Mouse (Mus musculus): ENCODE measurements around the gene Snap91. TPM values are rescaled to one million over a fixed set of nuclear protein-coding genes. Genes with fewer than 3 reads are reported as not detected.

Gene Snap91
- polyA plus RNA-seq (2012; rRNA removed): 200 and 202 TPM in 2 replicates

DNA sequence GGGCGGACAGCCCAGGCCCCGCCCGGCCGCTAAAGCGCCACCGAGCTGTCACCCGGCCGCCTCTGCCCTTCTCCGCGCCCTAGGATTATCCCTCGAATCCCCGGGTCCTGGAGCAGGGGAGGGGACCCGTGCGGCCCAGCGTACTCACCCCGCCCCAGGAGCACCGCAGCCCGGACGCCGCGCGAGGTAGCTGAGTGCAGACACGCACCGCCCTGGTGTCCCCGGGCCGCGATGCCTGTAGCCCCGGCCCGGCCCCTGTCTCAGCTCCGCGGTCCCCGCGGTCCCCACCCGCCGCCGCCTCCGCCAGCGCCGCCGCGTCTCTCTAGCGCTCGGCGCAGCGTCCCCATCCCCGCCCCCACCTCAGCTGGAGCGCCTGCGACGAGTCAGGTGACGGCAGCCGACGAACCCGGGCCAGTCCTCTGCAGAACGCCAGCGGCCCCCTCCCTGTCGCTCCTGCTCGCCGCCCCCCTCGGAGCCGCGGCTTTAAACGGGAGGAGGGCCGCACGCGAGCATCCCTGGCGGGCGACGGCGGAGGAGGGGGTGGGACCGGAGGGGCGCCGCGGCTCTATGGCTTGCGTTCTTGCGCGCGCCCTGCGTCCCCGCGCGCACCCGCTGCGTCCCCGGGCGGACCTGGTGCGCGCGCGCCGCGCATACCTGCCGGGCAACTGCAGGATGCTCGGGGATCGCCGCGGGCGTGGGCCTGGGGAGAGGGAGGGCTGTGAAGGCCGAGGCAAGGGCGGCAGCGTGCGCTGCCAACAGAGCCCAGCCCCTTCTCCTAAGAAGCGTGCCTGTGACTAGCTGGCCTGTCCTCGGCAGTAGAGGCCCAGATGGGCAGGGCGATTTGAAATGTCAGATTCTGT, at the start of gene Snap91:
Gene Snap91 (minus strand): TSS at position 542 of the 860 bp plus-strand sequence.
- no peaks in the 10 kb centered on the region; the same call in 1 of the 2 replicates for H3K4me1 ChIP-seq (ENCODE audit: control insufficient read depth, insufficient read depth, low read length)
- peak within 1 kb of the TSS; percentile 96 for H3K4me3 ChIP-seq (ENCODE audit: insufficient read depth, low read length)
- TF ChIP-seq POLR2A (IDR thresholded peaks at IDR 0.05; ENCODE audit: extremely low read depth, insufficient read depth, low read length): no peak
- TF ChIP-seq CTCF (IDR thresholded peaks at IDR 0.05; ENCODE audit: extremely low read depth, insufficient read depth, low read length): no peak
- peak within 1 kb of the TSS; percentile 99 for H3K27ac ChIP-seq (ENCODE audit: insufficient read depth, low read length)

DNA sequence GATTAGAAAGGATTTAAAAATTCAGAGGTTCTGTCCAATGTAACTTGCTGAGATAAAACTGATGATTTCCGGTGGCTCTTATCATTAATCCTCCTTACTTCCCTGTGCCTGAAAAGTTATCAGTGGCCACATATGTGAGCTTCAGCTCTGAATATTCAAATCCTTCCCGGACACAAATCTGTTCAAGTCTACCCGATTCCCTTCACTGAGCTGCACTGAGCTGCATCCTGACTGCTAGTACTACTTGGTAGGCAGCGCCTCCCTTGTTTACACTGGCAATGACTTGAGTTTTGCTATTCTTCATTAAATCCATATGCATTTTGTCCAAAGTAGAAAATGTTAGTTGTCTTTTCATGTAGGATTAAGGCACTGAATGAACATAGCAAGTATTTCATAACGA, 46.1 kb upstream of the Snap91 start:
- Histone ChIP-seq H3K4me3 (ENCODE audit: insufficient read depth, low read length) (no peak overlapping the region), H3K27ac (ENCODE audit: insufficient read depth, low read length) (no peak overlapping the region), H3K4me1 (ENCODE audit: control insufficient read depth, insufficient read depth, low read length) (no peaks in the 10 kb centered on the region)
- TF ChIP-seq CTCF (IDR thresholded peaks at IDR 0.05; ENCODE audit: extremely low read depth, insufficient read depth, low read length): no peak
- no peak for TF ChIP-seq POLR2A (IDR thresholded peaks at IDR 0.05; ENCODE audit: extremely low read depth, insufficient read depth, low read length)

DNA sequence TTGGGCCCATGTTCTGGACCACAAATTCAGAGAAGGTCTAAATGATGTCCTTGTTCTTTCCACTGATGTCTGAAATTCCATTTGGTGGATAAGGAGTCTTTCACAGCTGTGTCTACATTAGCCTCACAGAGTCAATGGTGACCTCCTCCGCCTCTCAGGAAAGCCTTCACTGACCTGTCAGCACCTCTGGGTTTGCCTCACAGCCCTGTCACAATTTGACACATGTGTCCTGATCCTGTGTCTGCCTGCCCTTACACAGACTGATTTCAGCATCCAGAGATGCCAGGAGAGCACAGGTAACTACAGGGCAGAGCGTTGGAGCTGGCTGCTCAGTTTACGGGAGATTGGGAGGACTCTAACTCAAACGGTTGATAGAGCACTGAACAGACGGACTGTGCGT, 45.2 kb upstream of the Snap91 start:
- H3K4me1 ChIP-seq (ENCODE audit: control insufficient read depth, insufficient read depth, low read length): no peaks in the 10 kb centered on the region
- H3K27ac ChIP-seq (ENCODE audit: insufficient read depth, low read length): no peak overlapping the region
- no peak overlapping the region for H3K4me3 ChIP-seq (ENCODE audit: insufficient read depth, low read length)
- no peak for TF ChIP-seq CTCF (IDR thresholded peaks at IDR 0.05; ENCODE audit: extremely low read depth, insufficient read depth, low read length)
- TF ChIP-seq POLR2A (IDR thresholded peaks at IDR 0.05; ENCODE audit: extremely low read depth, insufficient read depth, low read length): no peak

DNA sequence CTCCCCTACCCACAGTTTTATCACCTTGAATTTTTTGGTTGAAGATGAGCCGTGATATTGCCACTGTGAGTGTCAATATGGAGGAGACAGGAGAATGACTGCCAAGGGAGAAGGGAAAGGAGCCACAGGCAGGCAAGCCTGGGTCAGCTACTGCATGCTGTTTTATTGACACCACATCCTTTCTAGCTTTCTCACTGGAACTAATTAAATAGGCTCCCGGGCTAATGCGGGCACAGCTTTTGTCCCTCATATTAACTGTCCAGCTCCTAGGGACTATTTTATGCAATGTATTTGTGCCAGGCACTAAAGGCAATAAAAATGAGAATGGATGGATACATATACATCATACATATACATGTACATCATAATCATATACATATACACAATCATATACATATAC, 42.0 kb upstream of the Snap91 start:
- Histone ChIP-seq H3K27ac (ENCODE audit: insufficient read depth, low read length) (no peak overlapping the region), H3K4me1 (ENCODE audit: control insufficient read depth, insufficient read depth, low read length) (no peaks in the 10 kb centered on the region), H3K4me3 (ENCODE audit: insufficient read depth, low read length) (no peak overlapping the region)
- TF ChIP-seq POLR2A (IDR thresholded peaks at IDR 0.05; ENCODE audit: extremely low read depth, insufficient read depth, low read length) (no peak), CTCF (IDR thresholded peaks at IDR 0.05; ENCODE audit: extremely low read depth, insufficient read depth, low read length) (no peak)

DNA sequence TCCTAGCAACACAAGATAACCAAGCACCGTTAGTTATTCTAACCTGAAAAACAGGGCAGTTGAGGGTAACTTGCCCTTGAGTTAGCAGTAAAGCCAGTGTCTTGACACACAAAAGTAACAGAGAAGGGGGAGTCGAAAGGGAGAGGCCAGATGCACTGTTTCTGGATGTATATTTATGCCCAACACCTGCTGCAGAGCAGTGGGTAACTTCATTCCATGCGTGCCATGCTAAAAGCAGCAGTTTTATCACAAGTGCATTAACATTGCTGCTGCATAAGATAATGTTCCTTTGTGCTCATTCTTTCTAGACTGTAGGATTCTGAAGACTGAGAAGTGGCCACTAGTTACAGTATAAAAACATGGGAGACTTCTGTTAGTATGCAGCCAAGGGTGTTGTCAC, 36.1 kb upstream of the Snap91 start:
- Histone ChIP-seq H3K4me3 (ENCODE audit: insufficient read depth, low read length) (no peak overlapping the region), H3K27ac (ENCODE audit: insufficient read depth, low read length) (no peak overlapping the region), H3K4me1 (ENCODE audit: control insufficient read depth, insufficient read depth, low read length) (no peaks in the 10 kb centered on the region)
- no peak for TF ChIP-seq CTCF (IDR thresholded peaks at IDR 0.05; ENCODE audit: extremely low read depth, insufficient read depth, low read length)
- TF ChIP-seq POLR2A (IDR thresholded peaks at IDR 0.05; ENCODE audit: extremely low read depth, insufficient read depth, low read length): no peak

DNA sequence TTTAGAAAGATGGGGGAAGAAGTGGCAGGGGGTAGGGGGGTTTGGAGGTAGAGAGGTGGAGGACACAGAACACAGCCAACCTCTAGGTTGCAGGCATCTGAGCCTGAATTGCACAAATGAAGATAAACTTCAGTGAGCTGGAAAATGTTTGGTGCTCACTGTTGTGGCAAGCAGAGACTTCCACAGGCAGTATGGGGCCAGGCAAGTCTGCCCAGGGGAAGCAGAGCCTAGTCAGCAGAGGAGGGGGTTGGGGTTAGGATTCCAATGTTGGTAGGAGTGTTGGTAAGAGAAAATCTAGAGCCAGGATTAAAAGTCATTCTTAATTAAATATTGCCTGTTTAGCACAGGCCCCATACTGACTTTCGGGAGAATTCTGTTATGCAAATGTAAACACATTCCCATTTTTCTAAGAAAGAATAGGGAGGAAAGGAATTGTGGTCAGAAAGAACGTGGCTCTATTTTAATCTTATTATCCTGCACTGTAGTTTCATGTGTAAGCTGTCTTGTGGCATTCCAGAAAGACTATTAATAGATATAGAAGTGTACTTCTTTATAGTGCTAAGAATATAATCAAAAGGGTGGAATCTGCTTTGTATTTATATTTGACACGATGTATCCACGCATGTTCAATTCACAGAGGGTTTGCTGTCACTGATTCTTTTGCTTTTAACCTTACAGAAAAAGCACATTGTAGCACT, 19.2 kb upstream of the Snap91 start:
- TF ChIP-seq POLR2A (IDR thresholded peaks at IDR 0.05; ENCODE audit: extremely low read depth, insufficient read depth, low read length) (no peak), CTCF (IDR thresholded peaks at IDR 0.05; ENCODE audit: extremely low read depth, insufficient read depth, low read length) (no peak)
- Histone ChIP-seq H3K27ac (ENCODE audit: insufficient read depth, low read length) (no peak overlapping the region), H3K4me1 (ENCODE audit: control insufficient read depth, insufficient read depth, low read length) (no peaks in the 10 kb centered on the region), H3K4me3 (ENCODE audit: insufficient read depth, low read length) (no peak overlapping the region)

DNA sequence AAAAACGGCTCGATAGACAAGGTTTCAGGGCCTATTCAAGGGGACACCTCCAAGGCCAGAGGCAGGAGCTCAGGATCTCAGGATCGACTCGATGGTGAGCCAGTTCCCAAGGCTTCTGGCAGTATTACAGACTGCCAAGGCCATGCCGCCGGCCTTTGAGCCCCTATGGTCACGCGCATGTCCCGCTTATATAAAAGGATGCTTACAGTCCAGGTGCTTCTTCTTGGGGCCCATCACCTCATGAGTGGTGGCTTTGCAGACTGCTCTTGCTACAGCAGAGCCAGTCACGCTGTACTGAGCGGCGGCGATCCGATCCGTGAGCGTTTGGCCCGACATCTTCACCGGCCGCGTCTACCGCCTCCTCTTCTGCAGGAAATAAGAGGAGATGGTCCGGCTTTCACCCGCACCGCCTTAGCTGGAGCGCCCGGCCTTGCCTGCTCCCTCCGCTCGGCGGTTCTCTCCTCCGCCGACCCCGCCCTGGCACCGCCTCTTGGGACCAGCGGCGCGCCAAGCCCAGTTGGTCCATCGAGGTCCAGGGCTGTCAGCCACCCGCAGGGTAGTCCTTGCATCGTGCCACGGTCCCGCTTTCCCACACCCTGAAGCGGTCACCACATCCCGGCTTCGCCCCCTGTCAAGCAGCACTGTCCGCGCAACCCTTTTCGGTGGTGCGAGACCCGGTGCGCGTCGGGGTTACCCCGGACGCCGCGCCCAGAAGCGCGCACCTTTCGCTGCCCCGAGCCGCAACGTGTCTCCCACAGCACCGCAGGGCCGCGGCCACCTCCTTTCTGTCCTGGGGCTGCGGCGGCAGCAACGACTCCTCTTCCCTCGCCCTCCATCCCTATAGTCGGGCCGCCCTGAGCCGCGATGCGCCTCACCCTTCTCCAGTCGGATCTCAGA, 990 bp downstream of the Snap91 start:
- H3K27ac ChIP-seq (ENCODE audit: insufficient read depth, low read length): peak overlapping the region; percentile 99
- TF ChIP-seq CTCF (IDR thresholded peaks at IDR 0.05; ENCODE audit: extremely low read depth, insufficient read depth, low read length) (no peak), POLR2A (IDR thresholded peaks at IDR 0.05; ENCODE audit: extremely low read depth, insufficient read depth, low read length) (no peak)
- no peaks in the 10 kb centered on the region; the same call in 1 of the 2 replicates for H3K4me1 ChIP-seq (ENCODE audit: control insufficient read depth, insufficient read depth, low read length)
- peak overlapping the region; percentile 96 for H3K4me3 ChIP-seq (ENCODE audit: insufficient read depth, low read length)

DNA sequence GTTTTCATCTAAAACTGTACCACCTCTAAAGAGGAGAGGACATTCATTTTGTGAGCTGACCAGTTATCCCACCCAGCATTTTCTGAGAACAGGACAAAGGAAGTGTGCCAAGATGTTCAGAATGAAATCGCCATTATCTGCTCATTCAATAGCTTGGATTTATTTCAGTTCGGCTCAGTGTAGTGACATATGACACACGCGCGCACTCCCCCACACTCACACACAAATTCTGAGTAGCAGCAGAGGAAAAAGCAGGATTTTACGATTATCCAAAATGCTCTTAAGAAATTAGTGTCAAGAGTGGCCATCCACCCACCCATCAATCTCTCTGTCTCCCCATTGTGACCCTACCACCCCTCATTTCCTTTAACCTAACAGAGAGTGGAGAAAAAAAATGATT, 1.7 kb downstream of the Snap91 start:
- TF ChIP-seq POLR2A (IDR thresholded peaks at IDR 0.05; ENCODE audit: extremely low read depth, insufficient read depth, low read length): no peak
- TF ChIP-seq CTCF (IDR thresholded peaks at IDR 0.05; ENCODE audit: extremely low read depth, insufficient read depth, low read length): no peak
- Histone ChIP-seq H3K4me1 (ENCODE audit: control insufficient read depth, insufficient read depth, low read length) (no peaks in the 10 kb centered on the region; the same call in 1 of the 2 replicates), H3K4me3 (ENCODE audit: insufficient read depth, low read length) (peak overlapping the region; percentile 96), H3K27ac (ENCODE audit: insufficient read depth, low read length) (no peak overlapping the region)

DNA sequence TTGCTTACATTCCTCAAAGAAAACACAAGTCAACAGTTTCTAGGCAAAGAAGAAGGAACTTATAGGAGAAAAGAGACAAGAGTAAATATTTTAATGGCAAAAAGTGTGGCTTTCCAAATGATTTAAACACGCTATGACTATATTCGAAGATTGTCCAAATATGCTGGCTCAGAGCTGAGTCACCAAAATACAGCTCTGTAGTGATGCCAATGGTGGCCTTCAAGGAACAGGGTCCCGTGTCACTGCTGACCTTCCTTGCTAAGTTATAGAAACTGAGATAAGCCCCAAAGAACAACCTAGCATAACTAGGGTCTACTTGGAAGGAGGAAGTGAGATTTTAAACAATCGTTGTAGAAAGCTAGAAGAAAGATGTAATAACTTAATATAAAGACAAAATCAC, 6.8 kb downstream of the Snap91 start:
- TF ChIP-seq POLR2A (IDR thresholded peaks at IDR 0.05; ENCODE audit: extremely low read depth, insufficient read depth, low read length) (no peak), CTCF (IDR thresholded peaks at IDR 0.05; ENCODE audit: extremely low read depth, insufficient read depth, low read length) (no peak)
- H3K27ac ChIP-seq (ENCODE audit: insufficient read depth, low read length): no peak overlapping the region
- H3K4me1 ChIP-seq (ENCODE audit: control insufficient read depth, insufficient read depth, low read length): peaks cover 6% of the 10 kb centered on the region
- H3K4me3 ChIP-seq (ENCODE audit: insufficient read depth, low read length): no peak overlapping the region
